Mouse (Mus musculus): ENCODE results near the gene Yod1. TPM values are rescaled to one million over a fixed set of nuclear protein-coding genes. Genes with fewer than 3 reads are reported as not detected.

Yod1 gene
- polyA plus RNA-seq, 1 experiment: 8.4 TPM

DNA sequence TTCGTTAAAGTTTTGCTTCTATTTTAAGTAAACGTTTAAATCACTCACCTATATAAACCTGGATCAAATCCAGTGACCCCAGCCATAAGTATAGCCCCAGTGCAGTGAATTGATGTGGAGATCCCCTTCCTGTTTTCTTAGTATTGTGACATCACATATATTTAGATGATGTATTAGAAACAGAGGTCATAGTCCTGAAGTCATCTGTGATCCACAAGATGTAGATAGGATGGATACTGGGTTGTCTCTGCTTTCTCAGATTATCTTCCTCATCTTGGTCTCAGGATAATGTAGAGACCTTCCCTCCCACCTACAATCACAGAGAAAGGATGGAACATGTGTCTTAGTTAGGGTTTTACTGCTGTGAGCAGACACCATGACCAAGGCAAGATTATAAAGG is 12.0 kb downstream of the Yod1 start, which contains the start of gene Pfkfb2:
Pfkfb2 (minus strand) TSS at position 101 of the 400 bp plus-strand sequence.
- H3K27ac ChIP-seq (ENCODE audit: insufficient read depth, low read depth, low read length): no peak within 1 kb of the TSS
- no peaks in the 10 kb centered on the region for H3K4me1 ChIP-seq (ENCODE audit: control insufficient read depth, insufficient read depth, low read length)
- H3K4me3 ChIP-seq (ENCODE audit: insufficient read depth, low read length): no peak within 1 kb of the TSS
- no peak for TF ChIP-seq CTCF (IDR thresholded peaks at IDR 0.05; ENCODE audit: low read depth, low read length)
- TF ChIP-seq POLR2A (IDR thresholded peaks at IDR 0.05; ENCODE audit: borderline replicate concordance, low read depth, low read length): no peak

GRCm38 (mm10) chr1:130731741-130732337 is 14.7 kb downstream of the Yod1 start, which contains the start of gene AA986860:
AA986860 (plus strand) TSS chr1:130731976.
- TF ChIP-seq POLR2A (IDR thresholded peaks at IDR 0.05; ENCODE audit: borderline replicate concordance, low read depth, low read length) (no peak), CTCF (IDR thresholded peaks at IDR 0.05; ENCODE audit: low read depth, low read length) (no peak)
- Histone ChIP-seq H3K27ac (ENCODE audit: insufficient read depth, low read depth, low read length) (no peak within 1 kb of the TSS), H3K4me3 (ENCODE audit: insufficient read depth, low read length) (no peak within 1 kb of the TSS), H3K4me1 (ENCODE audit: control insufficient read depth, insufficient read depth, low read length) (no peaks in the 10 kb centered on the region)

GRCm38 (mm10) chr1:130732706-130733658 is 15.9 kb downstream of the Yod1 start:
- TF ChIP-seq POLR2A (IDR thresholded peaks at IDR 0.05; ENCODE audit: borderline replicate concordance, low read depth, low read length): no peak
- TF ChIP-seq CTCF (IDR thresholded peaks at IDR 0.05; ENCODE audit: low read depth, low read length): no peak
- Histone ChIP-seq H3K4me3 (ENCODE audit: insufficient read depth, low read length) (no peak overlapping the region), H3K4me1 (ENCODE audit: control insufficient read depth, insufficient read depth, low read length) (no peaks in the 10 kb centered on the region), H3K27ac (ENCODE audit: insufficient read depth, low read depth, low read length) (no peak overlapping the region)

GRCm38 (mm10) chr1:130733671-130734070 is 16.5 kb downstream of the Yod1 start:
- Histone ChIP-seq H3K27ac (ENCODE audit: insufficient read depth, low read depth, low read length) (no peak overlapping the region), H3K4me3 (ENCODE audit: insufficient read depth, low read length) (no peak overlapping the region), H3K4me1 (ENCODE audit: control insufficient read depth, insufficient read depth, low read length) (no peaks in the 10 kb centered on the region)
- no peak for TF ChIP-seq CTCF (IDR thresholded peaks at IDR 0.05; ENCODE audit: low read depth, low read length)
- no peak for TF ChIP-seq POLR2A (IDR thresholded peaks at IDR 0.05; ENCODE audit: borderline replicate concordance, low read depth, low read length)

DNA sequence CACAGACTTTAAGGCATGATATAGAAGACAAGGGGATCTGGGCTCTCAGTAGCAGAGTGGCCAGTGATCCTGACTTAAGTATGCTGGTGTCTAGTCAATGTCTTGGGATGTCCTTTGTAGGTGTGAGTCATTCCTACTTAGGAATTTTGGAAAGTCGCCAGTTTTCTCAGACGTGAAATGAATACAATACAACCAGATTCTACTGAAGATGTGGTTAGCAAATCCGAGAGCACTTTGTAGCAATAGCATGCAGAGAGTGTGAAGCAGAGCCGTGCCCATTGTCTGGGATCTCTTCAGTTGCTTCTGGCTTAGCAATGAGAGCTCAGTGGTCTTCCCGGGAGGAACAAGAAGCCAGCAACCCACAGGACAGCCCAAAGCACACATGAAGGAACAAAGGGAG is 17.3 kb downstream of the Yod1 start:
- H3K4me1 ChIP-seq (ENCODE audit: control insufficient read depth, insufficient read depth, low read length): no peaks in the 10 kb centered on the region
- no peak overlapping the region for H3K4me3 ChIP-seq (ENCODE audit: insufficient read depth, low read length)
- no peak overlapping the region for H3K27ac ChIP-seq (ENCODE audit: insufficient read depth, low read depth, low read length)
- TF ChIP-seq POLR2A (IDR thresholded peaks at IDR 0.05; ENCODE audit: borderline replicate concordance, low read depth, low read length) (no peak), CTCF (IDR thresholded peaks at IDR 0.05; ENCODE audit: low read depth, low read length) (no peak)

GRCm38 (mm10) chr1:130734852-130735251 is 17.7 kb downstream of the Yod1 start:
- no peak overlapping the region for H3K27ac ChIP-seq (ENCODE audit: insufficient read depth, low read depth, low read length)

GRCm38 (mm10) chr1:130737411-130737881 is 20.3 kb downstream of the Yod1 start:
- H3K4me1 ChIP-seq (ENCODE audit: control insufficient read depth, insufficient read depth, low read length): no peaks in the 10 kb centered on the region; the same call in 1 of the 2 replicates
- TF ChIP-seq CTCF (IDR thresholded peaks at IDR 0.05; ENCODE audit: low read depth, low read length) (no peak), POLR2A (IDR thresholded peaks at IDR 0.05; ENCODE audit: borderline replicate concordance, low read depth, low read length) (no peak)
- no peak overlapping the region for H3K27ac ChIP-seq (ENCODE audit: insufficient read depth, low read depth, low read length)
- no peak overlapping the region for H3K4me3 ChIP-seq (ENCODE audit: insufficient read depth, low read length)

More at GRCm38 (mm10) chr1:130734852-130735251, 17.7 kb downstream of the Yod1 start:
- no peak for TF ChIP-seq POLR2A (IDR thresholded peaks at IDR 0.05; ENCODE audit: borderline replicate concordance, low read depth, low read length)
- no peaks in the 10 kb centered on the region for H3K4me1 ChIP-seq (ENCODE audit: control insufficient read depth, insufficient read depth, low read length)
- no peak overlapping the region for H3K4me3 ChIP-seq (ENCODE audit: insufficient read depth, low read length)

- no peak for TF ChIP-seq POLR2A (IDR thresholded peaks at IDR 0.05; ENCODE audit: borderline replicate concordance, low read depth, low read length)
- TF ChIP-seq CTCF (IDR thresholded peaks at IDR 0.05; ENCODE audit: low read depth, low read length): no peak
- no peak overlapping the region for H3K27ac ChIP-seq (ENCODE audit: insufficient read depth, low read depth, low read length)
- H3K4me3 ChIP-seq (ENCODE audit: insufficient read depth, low read length): no peak overlapping the region
- H3K4me1 ChIP-seq (ENCODE audit: control insufficient read depth, insufficient read depth, low read length): no peaks in the 10 kb centered on the region; the same call in 1 of the 2 replicates
These were observed 20.8 kb downstream of the Yod1 start for GRCm38 (mm10) chr1:130737916-130738315.

- H3K4me3 ChIP-seq (ENCODE audit: insufficient read depth, low read length): no peak overlapping the region
- no peaks in the 10 kb centered on the region; the same call in 1 of the 2 replicates for H3K4me1 ChIP-seq (ENCODE audit: control insufficient read depth, insufficient read depth, low read length)
- H3K27ac ChIP-seq (ENCODE audit: insufficient read depth, low read depth, low read length): no peak overlapping the region
These were observed 21.5 kb downstream of the Yod1 start for GRCm38 (mm10) chr1:130738551-130739106.

More at GRCm38 (mm10) chr1:130738551-130739106, 21.5 kb downstream of the Yod1 start:
- TF ChIP-seq CTCF (IDR thresholded peaks at IDR 0.05; ENCODE audit: low read depth, low read length) (no peak), POLR2A (IDR thresholded peaks at IDR 0.05; ENCODE audit: borderline replicate concordance, low read depth, low read length) (no peak)
